Mouse (Mus musculus): ENCODE results near the gene Btbd11. TPM values are rescaled to one million over a fixed set of nuclear protein-coding genes. Genes with fewer than 3 reads are reported as not detected.

Btbd11 gene
- polyA plus RNA-seq, 1 experiment from 2014 or later = 28.7 TPM

DNA sequence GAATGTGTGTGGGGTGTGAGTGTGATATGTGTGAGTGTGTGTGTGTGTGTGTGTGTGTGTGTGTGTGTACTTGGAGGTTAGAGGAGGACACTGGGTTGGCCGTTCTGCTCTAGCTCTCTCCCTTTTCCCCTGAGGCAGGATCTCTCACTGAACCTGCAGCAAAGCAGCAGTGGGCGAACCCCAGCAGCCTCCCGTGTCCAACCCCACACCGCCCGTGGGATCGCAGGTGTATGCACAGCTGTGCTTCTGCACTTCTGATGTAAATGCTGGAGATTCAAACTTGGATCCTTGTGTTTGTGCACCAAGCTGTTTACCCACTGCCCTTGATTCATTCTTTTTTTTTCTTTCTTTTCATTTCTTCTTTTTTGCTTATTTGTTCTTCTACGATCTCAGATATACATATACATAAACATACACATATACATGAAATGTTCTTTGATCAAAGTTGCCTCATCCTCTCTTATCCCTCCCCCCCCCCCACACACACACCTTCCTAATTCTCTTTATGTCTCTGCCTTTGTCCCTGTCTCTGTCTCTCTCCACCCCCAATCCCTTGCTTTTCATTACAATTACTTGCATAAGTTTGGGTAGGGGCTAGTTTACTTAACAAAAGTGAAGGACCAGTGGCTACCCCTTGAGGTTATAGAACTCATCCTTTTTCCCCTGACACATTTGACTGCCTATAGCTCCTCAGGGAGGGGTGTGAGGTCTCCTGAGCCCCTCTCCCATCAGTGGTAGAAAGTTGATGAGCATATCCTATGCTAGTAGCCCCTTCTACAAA is 120.8 kb downstream of the Btbd11 start:
- peaks cover 5% of the 10 kb centered on the region; the same call in 1 of the 2 replicates for H3K4me1 ChIP-seq (replicated peaks; ENCODE audit: control insufficient read depth, insufficient read depth, low read length)
- no peak overlapping the region for H3K9ac ChIP-seq
- no peak overlapping the region for H3K4me3 ChIP-seq (replicated peaks; ENCODE audit: low read length)
- no peaks in the 10 kb centered on the region for H3K9me3 ChIP-seq (ENCODE audit: control insufficient read depth, low read length)
- no peaks in the 10 kb centered on the region for H3K36me3 ChIP-seq (replicated peaks; ENCODE audit: control insufficient read depth, insufficient read depth)
- no peak overlapping the region for H3K4me2 ChIP-seq (replicated peaks)
- no peak for ATAC-seq (ENCODE audit: low FRiP score)
- 64% methylated on average over 7 of the region's 7 CpGs for WGBS
- no peak for DNase-seq (ENCODE audit: low spot score)
- no peaks in the 10 kb centered on the region for H3K27me3 ChIP-seq (ENCODE audit: control insufficient read depth, insufficient read depth, low read length)
- no peak overlapping the region for H3K27ac ChIP-seq

DNA sequence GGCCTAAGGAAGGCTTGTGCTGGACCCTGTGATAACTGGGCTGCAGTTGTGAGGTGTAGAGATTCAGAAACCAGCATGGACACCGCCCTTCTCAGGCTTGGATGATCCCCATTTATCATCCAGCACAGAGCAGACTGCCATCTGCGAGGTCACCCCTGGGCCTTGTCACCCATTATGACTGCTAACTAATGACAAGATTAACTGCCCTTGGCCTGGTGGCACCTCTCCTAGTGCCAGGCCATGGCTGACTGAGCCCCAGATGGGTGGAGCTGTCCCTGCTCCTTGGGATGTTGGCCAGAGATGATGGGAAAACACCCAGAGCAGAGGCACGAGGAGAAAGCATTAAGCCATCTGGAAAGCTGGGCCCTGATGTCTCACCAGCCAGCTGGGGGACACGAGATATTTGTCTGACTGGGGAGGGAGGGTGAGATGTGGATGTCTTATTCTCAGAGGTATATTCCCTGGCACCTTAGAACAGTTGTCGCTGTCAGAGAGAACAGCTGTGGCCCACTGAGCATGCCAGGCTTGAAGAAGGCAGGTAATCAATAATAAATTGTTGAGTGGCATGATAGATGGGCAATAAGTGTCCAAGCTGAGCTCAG is 121.7 kb downstream of the Btbd11 start:
- Histone ChIP-seq H3K27ac (no peak overlapping the region), H3K9ac (no peak overlapping the region), H3K4me1 (replicated peaks; ENCODE audit: control insufficient read depth, insufficient read depth, low read length) (peaks cover 5% of the 10 kb centered on the region; the same call in 1 of the 2 replicates), H3K4me3 (replicated peaks; ENCODE audit: low read length) (no peak overlapping the region), H3K27me3 (ENCODE audit: control insufficient read depth, insufficient read depth, low read length) (no peaks in the 10 kb centered on the region), H3K4me2 (replicated peaks) (no peak overlapping the region), H3K9me3 (ENCODE audit: control insufficient read depth, low read length) (no peaks in the 10 kb centered on the region), H3K36me3 (replicated peaks; ENCODE audit: control insufficient read depth, insufficient read depth) (no peaks in the 10 kb centered on the region)
- DNase-seq (ENCODE audit: low spot score) (peak; percentile 42), ATAC-seq (ENCODE audit: low FRiP score) (peak; percentile 61; the same call in 1 of the 2 replicates)
- 47% methylated on average over 5 of the region's 5 CpGs for WGBS

- no peaks in the 10 kb centered on the region for H3K27me3 ChIP-seq (ENCODE audit: control insufficient read depth, insufficient read depth, low read length)
- DNase-seq (ENCODE audit: low spot score) (no peak), ATAC-seq (ENCODE audit: low FRiP score) (no peak)
- peaks cover 5% of the 10 kb centered on the region; the same call in 1 of the 2 replicates for H3K4me1 ChIP-seq (replicated peaks; ENCODE audit: control insufficient read depth, insufficient read depth, low read length)
- WGBS = 77% methylated on average over 1 of the region's 1 CpGs
- H3K9me3 ChIP-seq (ENCODE audit: control insufficient read depth, low read length) = no peaks in the 10 kb centered on the region
- no peak overlapping the region for H3K4me2 ChIP-seq (replicated peaks)
- no peak overlapping the region for H3K4me3 ChIP-seq (replicated peaks; ENCODE audit: low read length)
- no peak overlapping the region for H3K27ac ChIP-seq
- H3K9ac ChIP-seq = no peak overlapping the region
- H3K36me3 ChIP-seq (replicated peaks; ENCODE audit: control insufficient read depth, insufficient read depth) = no peaks in the 10 kb centered on the region
These were observed 122.4 kb downstream of the Btbd11 start for GRCm38 (mm10) chr10:85509000-85509399.

DNA sequence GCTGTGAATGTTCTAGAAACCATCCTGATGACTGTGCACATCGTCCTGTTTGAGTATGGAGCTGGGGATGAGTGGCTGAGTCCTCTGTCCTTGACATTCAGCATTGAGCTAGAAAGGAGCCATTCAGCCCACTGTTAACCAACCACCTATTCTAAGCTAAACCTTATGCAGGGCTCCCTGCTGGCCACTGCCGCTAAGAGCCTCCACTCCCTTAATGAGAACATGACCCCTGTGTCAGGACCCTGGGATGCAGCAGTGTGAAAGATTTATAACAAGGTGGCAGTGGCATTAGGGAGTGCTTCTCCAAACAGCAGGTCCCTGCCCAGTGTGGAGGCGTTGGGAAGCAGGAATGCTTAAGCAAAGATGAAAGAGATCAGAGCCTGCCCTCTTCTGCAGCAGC is 123.7 kb downstream of the Btbd11 start:
- WGBS = 12% methylated on average over 3 of the region's 3 CpGs
- H3K36me3 ChIP-seq (replicated peaks; ENCODE audit: control insufficient read depth, insufficient read depth) = no peaks in the 10 kb centered on the region
- H3K4me1 ChIP-seq (replicated peaks; ENCODE audit: control insufficient read depth, insufficient read depth, low read length) = peaks cover 5% of the 10 kb centered on the region; the same call in 1 of the 2 replicates
- DNase-seq (ENCODE audit: low spot score) = no peak
- H3K27ac ChIP-seq = peak overlapping the region; percentile 17; the same call in 1 of the 2 replicates
- ATAC-seq (ENCODE audit: low FRiP score) = no peak
- H3K9ac ChIP-seq = no peak overlapping the region
- H3K4me2 ChIP-seq (replicated peaks) = no peak overlapping the region
- H3K9me3 ChIP-seq (ENCODE audit: control insufficient read depth, low read length) = no peaks in the 10 kb centered on the region
- H3K4me3 ChIP-seq (replicated peaks; ENCODE audit: low read length) = no peak overlapping the region
- H3K27me3 ChIP-seq (ENCODE audit: control insufficient read depth, insufficient read depth, low read length) = no peaks in the 10 kb centered on the region

DNA sequence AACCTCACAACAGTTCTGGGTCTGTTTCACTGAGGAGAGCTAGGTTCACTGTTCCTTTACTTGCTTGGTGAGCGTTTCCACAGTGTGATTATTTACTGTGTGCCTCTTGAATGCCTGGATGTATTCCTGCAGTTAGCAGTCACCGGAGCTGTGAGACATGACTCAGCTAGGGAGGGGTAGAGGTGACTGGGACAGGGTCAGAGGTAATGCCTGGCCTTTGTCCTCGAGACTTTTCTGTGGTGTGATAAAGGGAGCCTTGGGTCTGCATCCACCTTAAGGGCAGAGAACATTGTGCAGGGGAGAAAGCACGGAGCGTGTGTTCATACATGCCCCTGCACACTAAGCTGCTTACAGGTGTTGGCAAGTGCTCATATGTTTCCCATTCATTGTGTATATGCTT is 126.2 kb downstream of the Btbd11 start:
- no peak overlapping the region for H3K27ac ChIP-seq
- H3K4me1 ChIP-seq (replicated peaks; ENCODE audit: control insufficient read depth, insufficient read depth, low read length) = peaks cover 5% of the 10 kb centered on the region; the same call in 1 of the 2 replicates
- H3K36me3 ChIP-seq (replicated peaks; ENCODE audit: control insufficient read depth, insufficient read depth) = no peaks in the 10 kb centered on the region
- no peak overlapping the region for H3K4me3 ChIP-seq (replicated peaks; ENCODE audit: low read length)
- no peak for ATAC-seq (ENCODE audit: low FRiP score)
- DNase-seq (ENCODE audit: low spot score) = no peak
- H3K4me2 ChIP-seq (replicated peaks) = no peak overlapping the region
- 84% methylated on average over 5 of the region's 5 CpGs for WGBS
- no peak overlapping the region for H3K9ac ChIP-seq
- H3K27me3 ChIP-seq (ENCODE audit: control insufficient read depth, insufficient read depth, low read length) = no peaks in the 10 kb centered on the region
- H3K9me3 ChIP-seq (ENCODE audit: control insufficient read depth, low read length) = no peaks in the 10 kb centered on the region

DNA sequence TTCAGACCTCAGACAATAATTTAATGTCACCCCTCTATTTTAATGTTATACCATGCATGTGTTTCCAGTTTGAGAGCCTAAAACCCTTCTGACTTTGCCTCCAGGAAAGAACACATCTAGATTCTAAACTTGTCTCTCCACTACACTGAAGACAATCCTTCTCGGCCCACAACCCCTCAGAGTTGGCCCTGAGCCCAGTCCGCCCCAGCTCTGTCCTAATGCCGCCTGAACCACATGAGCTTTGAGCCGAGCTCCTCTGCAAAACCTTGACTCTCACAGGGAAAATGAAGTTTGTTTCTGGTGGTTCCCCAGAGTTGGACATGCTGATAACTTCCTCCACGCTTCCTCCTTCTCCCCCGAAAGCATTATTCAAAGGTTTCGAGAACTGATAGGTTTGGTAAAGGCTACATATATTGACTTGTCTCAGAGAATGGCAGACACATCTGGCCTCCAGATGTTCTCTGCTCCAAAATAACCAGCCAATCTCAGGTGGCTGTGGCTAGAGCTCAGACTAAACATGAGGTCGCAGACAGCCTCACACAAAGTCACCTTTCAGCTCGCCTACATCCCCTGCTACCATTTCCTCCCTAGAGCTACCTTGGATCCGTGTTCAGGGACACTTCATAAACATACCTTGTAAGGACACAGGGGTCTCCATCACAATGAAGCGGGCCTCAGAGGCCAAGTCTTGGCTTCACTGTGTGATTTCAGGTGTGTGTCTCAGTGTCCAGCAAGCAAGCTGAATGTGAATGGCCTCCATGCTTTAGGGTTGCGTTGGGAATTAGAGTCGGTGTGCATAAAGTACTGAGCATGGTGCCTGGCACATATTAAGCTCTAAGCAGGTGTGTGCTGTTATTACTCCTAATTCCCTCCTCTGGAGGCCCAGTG is 130.9 kb downstream of the Btbd11 start:
- Histone ChIP-seq H3K4me3 (replicated peaks; ENCODE audit: low read length) (no peak overlapping the region), H3K4me2 (replicated peaks) (no peak overlapping the region), H3K9me3 (ENCODE audit: control insufficient read depth, low read length) (no peaks in the 10 kb centered on the region), H3K36me3 (replicated peaks; ENCODE audit: control insufficient read depth, insufficient read depth) (no peaks in the 10 kb centered on the region), H3K4me1 (replicated peaks; ENCODE audit: control insufficient read depth, insufficient read depth, low read length) (0 out of 2 replicates have a peak, but pooled peaks cover 3% of the 10 kb centered on the region), H3K9ac (no peak overlapping the region), H3K27me3 (ENCODE audit: control insufficient read depth, insufficient read depth, low read length) (no peaks in the 10 kb centered on the region), H3K27ac (no peak overlapping the region)
- 65% methylated on average over 13 of the region's 13 CpGs for WGBS
- DNase-seq (ENCODE audit: low spot score) = peak; percentile 49
- 0 out of 2 replicates have a peak, but pooled peaks have one; percentile 8 for ATAC-seq (ENCODE audit: low FRiP score)

- Histone ChIP-seq H3K9me3 (ENCODE audit: control insufficient read depth, low read length) (no peaks in the 10 kb centered on the region), H3K36me3 (replicated peaks; ENCODE audit: control insufficient read depth, insufficient read depth) (no peaks in the 10 kb centered on the region), H3K4me1 (replicated peaks; ENCODE audit: control insufficient read depth, insufficient read depth, low read length) (0 out of 2 replicates have a peak, but pooled peaks cover 3% of the 10 kb centered on the region), H3K4me3 (replicated peaks; ENCODE audit: low read length) (no peak overlapping the region), H3K4me2 (replicated peaks) (no peak overlapping the region), H3K27ac (no peak overlapping the region), H3K27me3 (ENCODE audit: control insufficient read depth, insufficient read depth, low read length) (no peaks in the 10 kb centered on the region), H3K9ac (no peak overlapping the region)
- no peak for DNase-seq (ENCODE audit: low spot score)
- WGBS = 72% methylated on average over 6 of the region's 6 CpGs
- ATAC-seq (ENCODE audit: low FRiP score) = no peak
These were observed 131.4 kb downstream of the Btbd11 start for GRCm38 (mm10) chr10:85518111-85518409.

DNA sequence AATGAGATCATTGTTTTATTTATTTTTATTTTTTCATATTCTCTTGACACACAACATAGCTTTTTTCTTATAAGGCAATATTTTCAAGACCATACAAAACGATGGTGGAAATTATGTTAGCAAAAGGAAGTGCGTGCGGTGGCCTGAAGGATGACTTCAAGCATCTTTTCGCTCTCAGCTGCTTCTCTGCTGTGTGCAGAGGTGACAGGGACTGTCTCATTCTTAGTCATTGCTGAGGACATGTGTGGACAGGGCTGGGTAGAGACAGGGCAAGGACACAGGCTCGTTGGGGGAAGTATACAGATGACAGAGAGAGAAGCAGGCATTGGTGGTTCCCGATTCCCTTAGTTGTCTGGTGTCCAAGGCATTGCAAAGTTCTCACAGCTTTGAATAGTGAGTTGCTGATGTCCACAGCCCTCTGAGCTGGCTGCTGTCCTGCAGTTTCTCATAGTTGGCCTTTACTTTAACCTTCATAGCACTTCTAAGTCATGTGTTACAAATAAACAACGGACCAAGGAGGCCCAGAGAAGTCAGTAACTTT is 135.7 kb downstream of the Btbd11 start:
- 83% methylated on average over 7 of the region's 7 CpGs for WGBS

More for the DNA sequence above, 135.7 kb downstream of the Btbd11 start:
- no peak overlapping the region for H3K9ac ChIP-seq
- no peak overlapping the region for H3K4me3 ChIP-seq (replicated peaks; ENCODE audit: low read length)
- H3K4me1 ChIP-seq (replicated peaks; ENCODE audit: control insufficient read depth, insufficient read depth, low read length) = peaks cover 28% of the 10 kb centered on the region
- H3K27me3 ChIP-seq (ENCODE audit: control insufficient read depth, insufficient read depth, low read length) = no peaks in the 10 kb centered on the region
- H3K9me3 ChIP-seq (ENCODE audit: control insufficient read depth, low read length) = no peaks in the 10 kb centered on the region
- DNase-seq (ENCODE audit: low spot score) = no peak
- no peak for ATAC-seq (ENCODE audit: low FRiP score)
- no peak overlapping the region for H3K27ac ChIP-seq
- no peaks in the 10 kb centered on the region for H3K36me3 ChIP-seq (replicated peaks; ENCODE audit: control insufficient read depth, insufficient read depth)
- no peak overlapping the region for H3K4me2 ChIP-seq (replicated peaks)
